Mouse (Mus musculus) CH12F3 (cell line): ENCODE data around the gene Car12.

Source experiments
- in situ Hi-C: fragments of 300-500 bp; cut with MboI; formaldehyde crosslinking; loops from 2 replicates; pipeline ENCODE4 v1.14.3; 2020; ENCODE audit warnings: low sequenced_read_pairs

Gene Car12

GRCm38 (mm10) chr9:66713135-66714021, at the start of gene Car12:
TSS of gene Car12 (plus strand) at chr9:66713686.
- in situ Hi-C loops = no loop called here

- in situ Hi-C loops = no loop called here
Observed at GRCm38 (mm10) chr9:66663764-66664163, 49.7 kb upstream of the Car12 start.

- in situ Hi-C loops = no loop called here
Observed at GRCm38 (mm10) chr9:66664561-66664960, 48.9 kb upstream of the Car12 start.

GRCm38 (mm10) chr9:66666153-66666552, 47.3 kb upstream of the Car12 start:
- in situ Hi-C loops = no loop called here

GRCm38 (mm10) chr9:66667046-66667445, 46.4 kb upstream of the Car12 start:
- in situ Hi-C loops = no loop called here

- in situ Hi-C loops = no loop called here
Observed at GRCm38 (mm10) chr9:66667868-66668267, 45.6 kb upstream of the Car12 start.

- in situ Hi-C loops = no loop called here
Observed at GRCm38 (mm10) chr9:66669561-66670078, 43.9 kb upstream of the Car12 start.

GRCm38 (mm10) chr9:66673771-66674170, 39.7 kb upstream of the Car12 start:
- in situ Hi-C loops = no loop called here

- in situ Hi-C loops = no loop called here
Observed at GRCm38 (mm10) chr9:66675566-66675965, 37.9 kb upstream of the Car12 start.

GRCm38 (mm10) chr9:66680102-66680501, 33.4 kb upstream of the Car12 start:
- in situ Hi-C loops = no loop called here

- in situ Hi-C loops = no loop called here
Observed at GRCm38 (mm10) chr9:66682822-66683221, 30.7 kb upstream of the Car12 start.

- in situ Hi-C loops = no loop called here
Observed at GRCm38 (mm10) chr9:66685730-66686129, 27.8 kb upstream of the Car12 start.

GRCm38 (mm10) chr9:66687713-66688112, 25.8 kb upstream of the Car12 start:
- in situ Hi-C loops = no loop called here

- in situ Hi-C loops = no loop called here
Observed at GRCm38 (mm10) chr9:66691683-66692305, 21.7 kb upstream of the Car12 start.

- in situ Hi-C loops = no loop called here
Observed at GRCm38 (mm10) chr9:66697355-66698140, 15.9 kb upstream of the Car12 start.

- in situ Hi-C loops = loop anchor here (10.0 kb wide), 1 partner anchor 185 kb away; the partner anchor contains the start of gene Fbxl22
Observed at GRCm38 (mm10) chr9:66699748-66700147, 13.7 kb upstream of the Car12 start.

- in situ Hi-C loops = loop anchor here (10.0 kb wide), 1 partner anchor 188 kb away; the partner anchor contains the start of gene Fbxl22
Observed at GRCm38 (mm10) chr9:66703002-66703401, 10.5 kb upstream of the Car12 start.

GRCm38 (mm10) chr9:66705354-66705753, 8.1 kb upstream of the Car12 start:
- in situ Hi-C loops = loop anchor here (10.0 kb wide), 1 partner anchor 191 kb away; the partner anchor contains the start of gene Fbxl22

- in situ Hi-C loops = loop anchor here (10.0 kb wide), 1 partner anchor 191 kb away; the partner anchor contains the start of gene Fbxl22
Observed at GRCm38 (mm10) chr9:66705766-66706165, 7.7 kb upstream of the Car12 start.

GRCm38 (mm10) chr9:66708054-66708772, 5.3 kb upstream of the Car12 start:
- in situ Hi-C loops = loop anchor here (10.0 kb wide), 1 partner anchor 193 kb away; the partner anchor contains the start of gene Fbxl22
